Comparison of ENCODE assay signal across 28 mouse cellular contexts in the genomic region with DNA sequence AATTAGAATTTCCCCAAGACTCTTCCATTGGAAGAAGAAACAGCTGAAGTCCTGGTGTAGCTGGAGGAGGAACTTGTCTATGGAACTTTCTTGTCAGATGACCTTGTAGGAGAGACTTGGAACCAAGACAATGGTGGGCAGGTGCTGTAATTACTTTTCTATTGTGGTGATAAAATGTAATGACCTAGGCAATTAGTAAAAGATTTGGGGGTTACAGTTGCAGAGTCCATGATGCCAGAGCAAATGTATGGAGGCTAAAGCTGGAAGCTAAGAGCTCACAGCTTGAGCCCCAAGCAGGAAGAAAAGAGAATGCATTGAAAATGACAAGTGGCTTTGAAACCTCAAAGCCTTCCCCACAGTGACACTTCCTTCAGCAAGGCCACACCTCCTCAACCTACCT.
"Had no signal": no experiment of that assay in that cellular context is flagged by ENCODE, and none has a peak within 500 bp of the region (broad histone marks: within the 10 kb centered on the region; RNA-seq: fewer than 3 reads in every experiment).

No protein-coding gene starts in this region.

- H3K27ac ChIP-seq: gastrocnemius, adult 2 months; heart, embryonic 10.5 days; hindbrain, embryonic 10.5 days; hindbrain, embryonic 12.5 days; hindbrain, embryonic 14.5 days; kidney, embryonic 15.5 days; kidney, postnatal 0 days; left cerebral cortex, adult 2 months; limb, embryonic 10.5 days; limb, embryonic 12.5 days; liver, embryonic 13.5 days; liver, embryonic 15.5 days had no signal

- H3K36me3 ChIP-seq: heart, embryonic 10.5 days; heart, embryonic 12.5 days; hindbrain, embryonic 10.5 days; hindbrain, embryonic 12.5 days; kidney, embryonic 15.5 days; limb, embryonic 10.5 days; limb, embryonic 12.5 days; liver, embryonic 13.5 days; liver, embryonic 15.5 days had no signal

- ATAC-seq: hindbrain, embryonic 16.5 days; inflammation-experienced regulatory T-cells, adult 6 months; intestine, embryonic 16.5 days; liver, postnatal 0 days had no signal

- H3K4me3 ChIP-seq: gastrocnemius, adult 2 months; heart, embryonic 10.5 days; heart, embryonic 12.5 days; hindbrain, embryonic 10.5 days; hindbrain, embryonic 12.5 days; kidney, embryonic 15.5 days; left cerebral cortex, adult 2 months; limb, embryonic 10.5 days; limb, embryonic 12.5 days; liver, embryonic 13.5 days; liver, embryonic 15.5 days had no signal

- H3K9me3 ChIP-seq: heart, embryonic 10.5 days; hindbrain, embryonic 10.5 days; hindbrain, embryonic 12.5 days; kidney, embryonic 15.5 days; limb, embryonic 10.5 days; limb, embryonic 12.5 days; liver, embryonic 15.5 days had no signal

- DNase-seq: gastrocnemius, adult 2 months; gastrocnemius, postnatal 10 days; gastrocnemius, postnatal 25 days; heart, postnatal 10 days; heart, postnatal 4 days; kidney, adult 11 months; kidney, adult 2 months; kidney, adult 9 months; kidney, postnatal 14 days; kidney, postnatal 36 days; liver; liver, embryonic 13.5 days; liver, postnatal 0 days had no signal

- H3K27me3 ChIP-seq: heart, embryonic 12.5 days; hindbrain, embryonic 12.5 days; kidney, embryonic 15.5 days; limb, embryonic 12.5 days; liver, embryonic 13.5 days; liver, embryonic 15.5 days had no signal

- H3K4me2 ChIP-seq: heart, embryonic 12.5 days; hindbrain, embryonic 12.5 days; hindbrain, embryonic 14.5 days; kidney, embryonic 15.5 days; limb, embryonic 12.5 days; liver, embryonic 11.5 days; liver, embryonic 13.5 days; liver, embryonic 15.5 days had no signal

- H3K4me1 ChIP-seq: heart, embryonic 10.5 days; heart, embryonic 12.5 days; hindbrain, embryonic 10.5 days; hindbrain, embryonic 12.5 days; kidney, embryonic 15.5 days; limb, embryonic 10.5 days; limb, embryonic 12.5 days; liver, embryonic 13.5 days; liver, embryonic 15.5 days had no signal

- H3K9ac ChIP-seq: heart, embryonic 12.5 days; hindbrain, embryonic 12.5 days; hindbrain, embryonic 14.5 days; kidney, embryonic 15.5 days; limb, embryonic 12.5 days; liver, embryonic 13.5 days; liver, embryonic 15.5 days; liver, postnatal 0 days had no signal
